In genomic region chr3:107630682-107631522, GRCm38 (mm10) we compare ENCODE assay signal across 8 mouse cellular contexts. TPM values are rescaled to one million over a fixed set of nuclear protein-coding genes. Genes with fewer than 3 reads are reported as not detected.
DNase-seq lines count a peak whose midpoint lies in the region; ATAC-seq and TF ChIP-seq lines count a peak whose summit lies in the region.

Gm10961 (plus strand) TSS chr3:107631322.

- WGBS in liver, embryonic 13.5 days (ENCODE audit: insufficient replicate concordance): 2% methylated on average over 48 of the region's 48 CpGs
- 1% methylated on average over 48 of the region's 48 CpGs for WGBS in neural tube, embryonic 13.5 days

- ATAC-seq in cerebellum, adult (ENCODE audit: insufficient number of reproducible peaks, low FRiP score, low TSS enrichment): peak; percentile 54
- peak; percentile 38 for ATAC-seq in granulocyte monocyte progenitor cell, adult 5-6 weeks (replicated peaks; ENCODE audit: poor library complexity, severe bottlenecking)
- ATAC-seq in liver, embryonic 13.5 days (ENCODE audit: low read depth): peak; percentile 61
- peak; percentile 81 for ATAC-seq in neural tube, embryonic 13.5 days (ENCODE audit: low read depth)

- no peak for DNase-seq in cerebellum, postnatal 25 days
- DNase-seq in ES-E14 (ENCODE audit: low read depth, low spot score): peak; percentile 19
- peak; percentile 27 for DNase-seq in embryo, embryonic 9.5 days (ENCODE audit: extremely low spot score)
- peak; percentile 72 for DNase-seq in kidney, postnatal 10 days
- no peak for DNase-seq in liver, embryonic 13.5 days

- peak within 1 kb of the TSS; percentile 94 for H3K4me2 ChIP-seq in liver, embryonic 13.5 days
- H3K4me2 ChIP-seq in neural tube, embryonic 13.5 days: peak within 1 kb of the TSS; percentile 77

- H3K4me3 ChIP-seq in ES-E14 (ENCODE audit: insufficient read depth in 1 of 2, low read depth in 1 of 2, low read length in 2 of 2, poor library complexity in 1 of 2, severe bottlenecking in 1 of 2): peak within 1 kb of the TSS; percentile 91 to 97
- peak within 1 kb of the TSS; percentile 95 for H3K4me3 ChIP-seq in liver, embryonic 13.5 days (replicated peaks)
- H3K4me3 ChIP-seq in neural tube, embryonic 13.5 days: peak within 1 kb of the TSS; percentile 99

- no peaks in the 10 kb centered on the region for H3K9me3 ChIP-seq in ES-E14 (ENCODE audit: control insufficient read depth, insufficient read depth, low read depth, low read length)
- no peaks in the 10 kb centered on the region for H3K9me3 ChIP-seq in liver, embryonic 13.5 days (replicated peaks)
- no peaks in the 10 kb centered on the region for H3K9me3 ChIP-seq in neural tube, embryonic 13.5 days

- peak within 1 kb of the TSS; percentile 95 for H3K9ac ChIP-seq in ES-E14 (ENCODE audit: insufficient read depth, low read depth, low read length, poor library complexity, severe bottlenecking)
- H3K9ac ChIP-seq in liver, embryonic 13.5 days: peak within 1 kb of the TSS; percentile 94
- H3K9ac ChIP-seq in neural tube, embryonic 13.5 days: peak within 1 kb of the TSS; percentile 99

- in situ Hi-C loops in ES-E14 (cut with MboI; ENCODE audit: low sequenced_read_pairs in 2 of 2, unreplicated experiment in 2 of 2): no loop called here

- H3K27me3 ChIP-seq in liver, embryonic 13.5 days: no peaks in the 10 kb centered on the region
- no peaks in the 10 kb centered on the region for H3K27me3 ChIP-seq in neural tube, embryonic 13.5 days

- no peaks in the 10 kb centered on the region for H3K4me1 ChIP-seq in ES-E14 (ENCODE audit: control insufficient read depth in 2 of 2, insufficient read depth in 2 of 2, low read length in 2 of 2, poor library complexity in 1 of 2)
- peaks cover 16% of the 10 kb centered on the region for H3K4me1 ChIP-seq in liver, embryonic 13.5 days (replicated peaks)
- H3K4me1 ChIP-seq in neural tube, embryonic 13.5 days (replicated peaks): peaks cover 32% of the 10 kb centered on the region

- H3K36me3 ChIP-seq in ES-E14 (ENCODE audit: control insufficient read depth, insufficient read depth, low read length, poor library complexity, severe bottlenecking): peaks cover 13% of the 10 kb centered on the region
- peaks cover 20% of the 10 kb centered on the region for H3K36me3 ChIP-seq in liver, embryonic 13.5 days
- peaks cover 37% of the 10 kb centered on the region for H3K36me3 ChIP-seq in neural tube, embryonic 13.5 days

- H3K27ac ChIP-seq in ES-E14 (ENCODE audit: insufficient read depth, low read depth, low read length, poor library complexity, severe bottlenecking): no peak within 1 kb of the TSS
- H3K27ac ChIP-seq in liver, embryonic 13.5 days: peak within 1 kb of the TSS; percentile 80
- H3K27ac ChIP-seq in neural tube, embryonic 13.5 days (replicated peaks): peak within 1 kb of the TSS; percentile 99

TF ChIP-seq in ES-E14, 5 proteins besides CTCF, POLR2A, EP300 and RAD21:
- TF ChIP-seq ZC3H11A (IDR thresholded peaks at IDR 0.05; ENCODE audit: borderline replicate concordance, low read depth, low read length) (no peak), HCFC1 (IDR thresholded peaks at IDR 0.05; ENCODE audit: borderline replicate concordance, insufficient read depth, low read length) (no peak), CHD2 (IDR thresholded peaks at IDR 0.05; ENCODE audit: low read depth, low read length) (no peak), MAFK (IDR thresholded peaks at IDR 0.05; ENCODE audit: insufficient read depth, low read depth, low read length) (no peak), ZNF384 (IDR thresholded peaks at IDR 0.05; ENCODE audit: low read depth, low read length) (no peak)

RNA-seq across cellular contexts. Expression of gene Gm10961, which starts in this region (rescaled TPM):
- not detected in 2 replicates for total RNA-seq in ES-E14 (2012; rRNA removed)
- not detected in 2 replicates for total RNA-seq in granulocyte monocyte progenitor cell, adult 5-6 weeks (2014; fragmentation: Nextera tagmentation)
- not detected in 2 replicates for total RNA-seq in granulocyte monocyte progenitor cell, adult 5-6 weeks (2017)
- not detected in 2 replicates for polyA plus RNA-seq in liver, embryonic 13.5 days (2015; fragmentation: Nextera tagmentation; extraction: Ambion mirVana)
- polyA plus RNA-seq in neural tube, embryonic 13.5 days (2015; fragmentation: Nextera tagmentation; extraction: Ambion mirVana): not detected in 2 replicates

Comparison
In these comparisons a context has a peak if more than half of its experiments do, and no peak if none do; other contexts are left out.
1. Peak in DNase-seq, H3K4me3 ChIP-seq and H3K9ac ChIP-seq in ES-E14; RNA of the gene not detected or under 1 TPM.
2. Peak in ATAC-seq in granulocyte monocyte progenitor cell, adult 5-6 weeks; RNA of the gene not detected or under 1 TPM.
3. Peak in ATAC-seq, H3K4me3 ChIP-seq, H3K27ac ChIP-seq, H3K9ac ChIP-seq and H3K4me2 ChIP-seq in liver, embryonic 13.5 days; RNA of the gene not detected or under 1 TPM.
4. Peak in ATAC-seq, H3K4me3 ChIP-seq, H3K27ac ChIP-seq, H3K9ac ChIP-seq and H3K4me2 ChIP-seq in neural tube, embryonic 13.5 days; RNA of the gene not detected or under 1 TPM.
5. DNase-seq: peak in embryo, embryonic 9.5 days (single experiment) and kidney, postnatal 10 days (single experiment); none in cerebellum, postnatal 25 days (0 of 2) and liver, embryonic 13.5 days (single experiment).
6. Peak in every context shown above with its lines, with median percentiles within 50 percentile points of each other: ATAC-seq, H3K4me3 ChIP-seq and H3K9ac ChIP-seq.